Mouse (Mus musculus) hindbrain, embryonic 13.5 days (tissue): ENCODE results near the gene Ubp1. TPM values are rescaled to one million over a fixed set of nuclear protein-coding genes. Genes with fewer than 3 reads are reported as not detected.

Experiments used
- ATAC-seq: fragments of 200-750 bp; cut with Nextera tagmentation; 2 replicates; pipeline ENCODE4 v1.8.0; 2017; ENCODE audit warnings: moderate TSS enrichment; ENCODE audit not compliant: low FRiP score
- H3K27ac ChIP-seq: fragments of 300-500 bp; sonication (generic); 2 replicates; pipeline ENCODE4 v1.5.1; 2015; ENCODE audit warnings: inconsistent platforms, mild to moderate bottlenecking, moderate library complexity
- H3K27me3 ChIP-seq: fragments of 300-500 bp; sonication (generic); 2 replicates; pipeline ENCODE4 v1.6.1; 2015; ENCODE audit warnings: mild to moderate bottlenecking, inconsistent platforms
- H3K36me3 ChIP-seq: fragments of 300-500 bp; sonication (generic); 2 replicates; pipeline ENCODE4 v1.6.1; 2015; ENCODE audit warnings: mild to moderate bottlenecking, inconsistent platforms
- H3K4me1 ChIP-seq: fragments of 300-500 bp; sonication (generic); replicated peaks from 2 replicates; pipeline ENCODE4 v1.6.1; 2015; ENCODE audit warnings: inconsistent platforms
- H3K4me2 ChIP-seq: fragments of 300-500 bp; sonication (generic); 2 replicates; pipeline ENCODE4 v1.6.1; 2015; ENCODE audit warnings: inconsistent platforms, mild to moderate bottlenecking, moderate library complexity
- H3K4me3 ChIP-seq: fragments of 300-500 bp; sonication (generic); 2 replicates; pipeline ENCODE4 v1.5.1; 2015; ENCODE audit warnings: mild to moderate bottlenecking, inconsistent platforms
- H3K9ac ChIP-seq: fragments of 300-500 bp; sonication (generic); 2 replicates; pipeline ENCODE4 v1.6.1; 2015; ENCODE audit warnings: mild to moderate bottlenecking, inconsistent platforms
- H3K9me3 ChIP-seq: fragments of 300-500 bp; sonication (generic); 2 replicates; pipeline ENCODE4 v1.6.1; 2016; ENCODE audit warnings: inconsistent platforms
- WGBS: fragments of 180-500 bp; shearing (Covaris S2); methylation state at CpG from one replicate; pipeline ENCODE4 v1.1.7; 2015; 5-methylcytosine and 5-hydroxymethylcytosine counted together
- polyA plus RNA-seq: library from polyadenylated mRNA; unstranded; fragments of >200 nt; fragmentation: Nextera tagmentation; extraction: Ambion mirVana; gene quantifications from 2 replicates; pipeline ENCODE4 v1.2.1, GENCODE M21; 2015

Ubp1 gene
- polyA plus RNA-seq, 1 experiment from 2014 or later, result 31.5 TPM

DNA sequence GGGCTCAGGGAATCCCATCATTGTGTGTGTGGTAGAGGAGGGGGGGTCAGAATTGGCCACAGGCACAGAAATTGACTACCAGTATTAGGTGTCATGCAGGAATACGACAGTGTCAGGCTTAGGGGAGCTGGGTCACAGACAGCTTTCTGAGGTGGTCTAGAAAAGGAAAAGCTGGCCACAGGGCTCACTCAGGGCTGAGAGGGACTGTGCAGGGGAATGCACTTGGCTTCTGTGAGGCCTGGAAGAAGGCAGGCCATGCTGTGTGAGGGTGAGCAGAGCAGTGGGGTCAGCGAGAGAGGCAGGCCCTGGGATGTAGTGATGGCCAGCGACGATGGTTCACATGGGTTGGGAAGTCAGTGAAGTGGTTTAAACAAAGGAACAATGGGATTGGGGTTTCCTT, 43.1 kb downstream of the Ubp1 start:
- H3K27ac ChIP-seq, result peak overlapping the region; percentile 19; the same call in 1 of the 2 replicates
- H3K9ac ChIP-seq, result no peak overlapping the region
- H3K4me1 ChIP-seq, result no peaks in the 10 kb centered on the region
- peaks cover 87% of the 10 kb centered on the region for H3K36me3 ChIP-seq
- H3K4me3 ChIP-seq, result no peak overlapping the region
- ATAC-seq, result no peak
- no peaks in the 10 kb centered on the region for H3K27me3 ChIP-seq
- no peak overlapping the region for H3K4me2 ChIP-seq
- H3K9me3 ChIP-seq, result no peaks in the 10 kb centered on the region
- WGBS, result 73% methylated on average over 4 of the region's 4 CpGs

DNA sequence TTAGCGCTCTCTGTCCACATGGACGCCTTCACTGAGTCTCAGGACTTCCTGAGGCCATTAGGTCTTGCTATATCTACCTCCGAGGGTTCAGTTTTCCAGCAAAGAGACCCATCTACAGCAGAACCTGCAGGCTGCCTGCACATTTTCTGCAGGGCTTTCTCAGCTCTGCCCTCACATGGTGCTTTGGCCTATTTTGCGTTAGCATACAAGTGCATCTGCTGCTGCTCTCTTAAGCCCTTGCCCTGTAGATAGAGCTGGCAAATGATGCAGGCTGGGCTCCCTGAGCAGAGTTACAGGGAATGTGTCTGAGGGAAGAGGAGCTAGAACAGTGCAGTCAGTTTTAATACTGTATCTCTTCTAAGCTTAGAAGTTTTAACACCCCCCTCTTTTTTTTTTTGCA, 44.2 kb downstream of the Ubp1 start:
- 95% methylated on average over 4 of the region's 4 CpGs for WGBS
- Histone ChIP-seq H3K4me1 (no peaks in the 10 kb centered on the region), H3K4me2 (no peak overlapping the region), H3K9me3 (no peaks in the 10 kb centered on the region), H3K27me3 (no peaks in the 10 kb centered on the region), H3K4me3 (no peak overlapping the region), H3K9ac (no peak overlapping the region), H3K27ac (no peak overlapping the region), H3K36me3 (peaks cover 87% of the 10 kb centered on the region)
- no peak for ATAC-seq

DNA sequence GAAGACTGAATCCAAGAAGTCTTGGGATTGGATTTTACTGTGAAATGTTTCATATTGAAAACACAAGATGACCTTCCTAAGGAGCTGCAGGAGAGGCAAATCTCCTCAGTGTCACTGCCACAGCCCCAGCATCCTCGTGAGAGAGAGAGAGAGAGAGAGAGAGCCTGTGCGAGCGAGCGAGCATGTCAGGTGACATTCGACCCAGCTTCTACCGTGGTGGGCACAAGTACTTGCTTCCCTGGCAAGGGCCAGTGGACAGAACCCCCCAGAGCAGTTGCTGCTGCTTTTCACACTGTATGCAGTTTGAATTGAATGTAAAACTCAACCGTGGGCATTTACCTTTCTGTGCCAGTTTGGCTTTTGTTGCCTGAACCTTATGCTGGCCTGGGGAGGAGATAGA, 44.7 kb downstream of the Ubp1 start:
- Histone ChIP-seq H3K4me3 (no peak overlapping the region), H3K4me1 (0 out of 2 replicates have a peak, but pooled peaks cover under 1% of the 10 kb centered on the region), H3K4me2 (no peak overlapping the region), H3K9ac (no peak overlapping the region), H3K27me3 (no peaks in the 10 kb centered on the region), H3K27ac (no peak overlapping the region), H3K9me3 (no peaks in the 10 kb centered on the region), H3K36me3 (peaks cover 84% of the 10 kb centered on the region)
- WGBS, result 84% methylated on average over 7 of the region's 7 CpGs
- no peak for ATAC-seq

DNA sequence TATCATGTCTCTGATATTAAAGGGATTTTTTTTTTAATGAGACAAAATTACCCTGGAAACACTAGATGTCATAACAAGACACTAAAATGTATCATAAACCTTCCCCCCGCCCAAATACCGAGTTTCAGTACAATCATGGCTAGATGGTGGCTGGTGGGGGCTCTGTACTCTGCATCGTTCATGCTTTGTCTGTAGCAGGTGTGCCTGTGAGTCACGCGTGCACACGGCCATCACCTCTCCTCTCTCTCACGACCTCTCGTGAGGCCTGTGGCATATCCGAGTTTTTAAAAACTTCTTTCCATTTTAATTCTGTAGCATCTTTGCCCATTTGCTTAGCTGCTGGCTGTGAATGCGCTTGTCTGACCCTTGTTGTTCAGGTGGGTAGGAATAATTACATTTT, 45.5 kb downstream of the Ubp1 start:
- Histone ChIP-seq H3K27me3 (no peaks in the 10 kb centered on the region), H3K4me1 (peaks cover 7% of the 10 kb centered on the region), H3K9ac (no peak overlapping the region), H3K4me2 (no peak overlapping the region), H3K36me3 (peaks cover 79% of the 10 kb centered on the region), H3K9me3 (no peaks in the 10 kb centered on the region), H3K27ac (no peak overlapping the region), H3K4me3 (no peak overlapping the region)
- ATAC-seq, result no peak
- WGBS, result 95% methylated on average over 10 of the region's 10 CpGs

DNA sequence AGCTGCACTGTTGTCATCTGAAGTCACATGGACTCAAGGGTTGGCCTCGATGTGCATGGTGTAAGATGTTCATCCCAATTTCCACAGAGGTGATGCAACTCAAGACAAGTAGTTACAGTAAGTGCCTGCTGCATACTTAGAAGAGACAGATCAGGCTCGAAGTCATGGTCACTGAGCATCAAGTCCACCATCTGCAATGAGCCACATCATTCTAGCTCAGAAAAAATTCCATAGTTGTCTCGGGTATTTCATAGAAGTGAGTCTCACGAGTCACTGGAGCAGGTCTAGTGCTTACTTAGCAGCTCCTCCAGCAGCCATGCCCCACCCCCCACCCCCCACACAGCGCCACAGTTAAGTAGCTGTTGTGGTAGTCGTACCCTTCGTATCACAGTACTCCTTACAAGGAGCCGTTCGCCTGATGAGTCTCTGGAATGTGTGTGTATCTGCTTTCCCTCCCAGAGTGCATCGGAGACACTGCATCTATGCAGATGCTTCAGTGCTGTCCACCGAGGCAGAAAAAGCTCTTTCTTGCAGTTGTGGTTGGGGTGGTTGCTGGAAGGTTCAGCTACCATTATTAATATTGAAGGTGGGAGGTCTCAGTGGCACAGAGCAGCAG, 46.6 kb downstream of the Ubp1 start:
- 88% methylated on average over 11 of the region's 11 CpGs for WGBS
- H3K36me3 ChIP-seq, result peaks cover 81% of the 10 kb centered on the region
- peaks cover 17% of the 10 kb centered on the region for H3K4me1 ChIP-seq
- H3K4me3 ChIP-seq, result no peak overlapping the region
- no peaks in the 10 kb centered on the region for H3K27me3 ChIP-seq
- no peaks in the 10 kb centered on the region for H3K9me3 ChIP-seq
- no peak overlapping the region for H3K9ac ChIP-seq
- H3K4me2 ChIP-seq, result no peak overlapping the region
- no peak overlapping the region for H3K27ac ChIP-seq
- no peak for ATAC-seq

DNA sequence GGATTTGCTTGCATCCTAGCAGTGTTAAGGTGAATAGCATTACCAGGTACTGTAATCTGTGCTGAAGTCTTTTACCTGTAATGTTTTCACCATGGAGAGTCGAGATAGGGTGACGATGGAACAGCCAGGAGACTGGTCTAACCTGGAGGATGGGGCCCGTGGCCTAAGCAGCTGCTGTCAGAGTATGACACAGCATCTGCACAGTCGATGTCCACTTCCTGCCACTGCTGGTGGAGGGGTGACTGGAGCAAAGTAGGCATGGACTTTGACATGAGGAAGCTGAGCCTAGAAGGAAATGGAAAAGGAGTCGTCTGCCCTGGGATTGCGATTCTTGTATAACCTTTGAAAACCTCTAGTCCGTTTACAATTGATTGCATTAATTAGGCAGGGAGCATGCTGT, 47.9 kb downstream of the Ubp1 start:
- H3K4me2 ChIP-seq, result no peak overlapping the region
- no peak overlapping the region for H3K9ac ChIP-seq
- no peaks in the 10 kb centered on the region for H3K27me3 ChIP-seq
- no peak for ATAC-seq
- peaks cover 17% of the 10 kb centered on the region for H3K4me1 ChIP-seq
- H3K9me3 ChIP-seq, result no peaks in the 10 kb centered on the region
- H3K4me3 ChIP-seq, result no peak overlapping the region
- no peak overlapping the region for H3K27ac ChIP-seq
- H3K36me3 ChIP-seq, result peaks cover 76% of the 10 kb centered on the region
- 92% methylated on average over 7 of the region's 7 CpGs for WGBS

DNA sequence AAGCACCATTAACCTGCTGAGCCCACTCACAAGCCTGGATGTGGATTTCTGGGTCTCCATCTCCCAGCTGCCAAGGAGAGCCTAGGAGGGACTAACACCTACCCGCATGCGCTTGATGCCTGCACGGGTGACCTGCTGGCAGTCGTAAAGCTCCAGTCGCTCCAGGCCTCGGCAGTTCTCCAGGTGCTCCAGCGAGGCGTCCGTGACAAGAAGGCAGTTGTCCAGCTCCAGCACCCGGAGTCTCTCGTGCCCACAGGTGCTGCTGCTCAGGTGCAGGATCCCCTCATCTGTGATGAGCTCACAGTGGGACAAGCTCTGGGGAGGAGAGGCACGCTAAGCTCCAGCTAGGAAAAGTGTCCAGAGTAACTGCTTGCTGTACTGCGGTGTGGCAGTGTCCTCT, 48.6 kb downstream of the Ubp1 start:
- Histone ChIP-seq H3K27me3 (no peaks in the 10 kb centered on the region), H3K4me3 (no peak overlapping the region), H3K27ac (no peak overlapping the region), H3K9ac (no peak overlapping the region), H3K4me2 (no peak overlapping the region), H3K36me3 (peaks cover 76% of the 10 kb centered on the region), H3K4me1 (peaks cover 17% of the 10 kb centered on the region), H3K9me3 (no peaks in the 10 kb centered on the region)
- ATAC-seq, result no peak
- WGBS, result 92% methylated on average over 13 of the region's 13 CpGs

DNA sequence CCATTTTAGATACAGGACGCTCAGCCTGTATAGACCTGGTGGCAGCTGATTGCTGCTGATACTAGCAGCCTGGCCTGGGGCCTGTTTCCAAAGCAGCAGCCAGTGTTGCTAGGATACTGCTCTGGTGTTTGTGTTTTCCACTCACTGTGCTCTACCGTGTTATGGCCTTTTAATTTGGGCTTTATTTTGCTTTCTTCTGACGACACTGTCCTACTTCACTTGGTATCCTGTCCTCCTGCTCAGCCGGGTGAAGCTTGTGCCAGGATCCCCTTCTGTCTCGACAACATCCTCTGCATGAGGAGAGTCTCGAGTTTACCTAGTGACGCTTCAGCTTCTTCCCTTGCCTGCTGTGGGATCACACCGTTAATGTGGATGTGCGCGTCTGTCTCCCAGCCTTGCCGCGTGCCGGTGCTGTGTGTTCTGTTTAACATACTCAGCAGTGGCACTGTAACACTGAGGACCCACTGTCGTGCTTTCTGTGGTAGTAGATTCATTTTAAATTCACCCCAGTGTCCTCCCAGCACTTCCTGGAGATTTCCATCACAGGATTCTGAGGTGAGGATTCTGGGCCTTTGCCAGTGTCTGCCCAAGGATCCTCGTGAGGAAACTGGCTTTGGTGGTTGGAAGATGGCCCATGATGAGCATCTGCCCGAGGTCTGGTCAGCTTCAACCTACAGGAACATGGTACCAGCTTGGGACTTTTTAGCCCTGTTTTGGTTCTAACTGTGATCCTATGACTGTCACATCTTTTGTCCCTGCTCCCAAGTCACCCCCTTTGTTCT, 50.6 kb downstream of the Ubp1 start:
- no peaks in the 10 kb centered on the region for H3K27me3 ChIP-seq
- peak overlapping the region; percentile 81 for H3K27ac ChIP-seq
- peak; percentile 75 for ATAC-seq
- H3K36me3 ChIP-seq, result peaks cover 75% of the 10 kb centered on the region
- no peak overlapping the region for H3K4me3 ChIP-seq
- peaks cover 17% of the 10 kb centered on the region for H3K4me1 ChIP-seq
- WGBS, result 48% methylated on average over 16 of the region's 16 CpGs
- H3K9me3 ChIP-seq, result no peaks in the 10 kb centered on the region
- H3K4me2 ChIP-seq, result 0 out of 2 replicates have a peak overlapping the region, but pooled peaks have one; percentile 0
- H3K9ac ChIP-seq, result peak overlapping the region; percentile 46; the same call in 1 of the 2 replicates

DNA sequence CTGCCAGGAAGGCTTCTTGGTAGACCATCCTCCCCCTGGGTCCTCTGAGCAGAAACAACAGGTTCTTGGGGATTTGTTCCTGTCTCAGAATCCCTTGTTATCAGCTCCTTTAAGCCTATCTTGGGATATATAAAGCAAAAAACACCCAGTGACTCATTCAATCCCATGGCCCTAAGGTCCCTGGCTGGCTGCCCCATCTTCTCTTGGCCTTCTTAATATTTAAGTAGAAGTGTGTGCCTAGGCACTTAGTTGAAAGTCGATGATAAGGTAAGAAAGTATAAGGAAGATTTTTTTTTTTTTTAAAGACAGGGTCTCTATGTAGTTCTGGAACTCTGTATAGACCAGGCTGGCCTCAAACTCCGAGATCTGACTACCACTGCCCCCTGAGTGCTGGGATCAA, 51.7 kb downstream of the Ubp1 start:
- no peaks in the 10 kb centered on the region for H3K27me3 ChIP-seq
- 93% methylated on average over 2 of the region's 2 CpGs for WGBS
- H3K9ac ChIP-seq, result no peak overlapping the region

DNA sequence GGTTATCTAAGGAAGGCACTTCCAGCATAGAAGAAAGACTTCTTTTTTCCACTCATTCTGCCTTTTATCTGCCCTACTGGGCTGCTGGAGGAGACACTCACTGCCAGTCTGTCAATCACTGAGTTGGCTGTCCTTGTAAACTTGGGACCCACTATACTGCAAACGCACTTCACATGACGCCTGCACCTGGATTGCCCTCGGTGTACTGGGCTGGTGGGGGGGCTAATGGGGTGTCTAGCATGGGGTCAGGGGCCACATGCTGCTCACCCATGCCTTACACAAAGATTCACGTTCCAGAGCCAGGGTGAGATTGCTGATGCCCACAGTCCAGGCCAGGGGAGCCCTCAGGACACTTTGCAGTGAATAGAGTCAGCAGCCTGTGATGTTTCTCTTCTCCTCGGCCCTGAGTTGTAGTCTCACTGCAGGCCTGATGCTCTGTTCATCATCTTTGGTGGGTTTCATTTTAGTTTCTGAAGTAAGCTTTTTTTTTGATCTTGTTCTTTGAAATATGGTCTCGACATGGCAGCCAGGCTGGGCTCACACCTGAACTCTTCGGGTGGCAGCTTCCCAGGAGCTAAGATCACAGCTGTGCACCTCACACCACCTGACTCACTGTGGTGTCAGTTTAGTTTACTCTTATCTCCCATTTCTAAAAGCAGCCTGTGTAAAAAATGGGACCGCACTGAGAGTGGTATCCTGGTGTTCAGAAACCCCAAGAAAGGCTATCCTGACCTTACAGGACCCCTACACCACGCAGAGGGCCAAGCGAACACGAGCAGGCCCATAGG, 52.3 kb downstream of the Ubp1 start:
- Histone ChIP-seq H3K36me3 (peaks cover 67% of the 10 kb centered on the region), H3K9me3 (no peaks in the 10 kb centered on the region), H3K4me3 (no peak overlapping the region), H3K4me2 (no peak overlapping the region), H3K9ac (no peak overlapping the region), H3K4me1 (peaks cover 17% of the 10 kb centered on the region), H3K27ac (no peak overlapping the region), H3K27me3 (no peaks in the 10 kb centered on the region)
- no peak for ATAC-seq
- 90% methylated on average over 11 of the region's 11 CpGs for WGBS

More for the DNA sequence above, 51.7 kb downstream of the Ubp1 start:
- ATAC-seq, result no peak
- Histone ChIP-seq H3K4me3 (no peak overlapping the region), H3K4me2 (no peak overlapping the region), H3K4me1 (peaks cover 17% of the 10 kb centered on the region), H3K27ac (no peak overlapping the region), H3K36me3 (peaks cover 74% of the 10 kb centered on the region), H3K9me3 (no peaks in the 10 kb centered on the region)

DNA sequence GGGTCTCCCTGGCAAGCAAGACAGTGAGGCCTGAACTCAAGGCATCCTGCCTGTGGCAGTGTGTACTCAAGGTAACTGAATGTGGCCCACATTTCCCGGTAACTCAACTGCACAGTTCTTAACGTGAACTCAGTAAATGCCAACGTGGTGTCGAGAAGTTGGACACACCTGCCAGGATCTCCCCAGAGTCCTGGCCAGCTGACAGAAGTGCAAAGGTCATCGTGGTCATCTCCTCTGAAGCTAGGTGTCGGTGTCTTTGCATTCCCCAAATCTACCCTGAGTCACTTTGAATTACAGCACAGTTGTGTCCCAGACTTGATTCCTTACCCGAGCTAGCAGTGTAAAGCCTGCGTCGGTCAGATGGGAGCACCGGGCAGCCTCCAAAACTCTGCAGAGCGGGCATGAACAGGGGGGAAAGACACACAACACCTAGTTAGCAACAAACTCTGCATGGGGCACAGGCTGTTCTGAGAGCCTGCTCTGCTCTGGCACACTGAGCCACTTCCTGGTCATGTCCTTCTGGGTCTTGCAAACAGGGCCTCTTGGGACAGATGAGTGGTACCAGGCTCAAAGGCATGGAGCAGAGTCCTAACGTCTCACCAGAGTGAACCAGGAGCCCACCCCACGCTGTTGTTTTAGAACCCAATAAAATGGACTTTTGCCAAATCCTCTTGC, 54.3 kb downstream of the Ubp1 start:
- H3K27ac ChIP-seq, result no peak overlapping the region
- no peak overlapping the region for H3K4me3 ChIP-seq
- no peaks in the 10 kb centered on the region for H3K9me3 ChIP-seq
- H3K4me2 ChIP-seq, result no peak overlapping the region
- 90% methylated on average over 13 of the region's 13 CpGs for WGBS
- H3K4me1 ChIP-seq, result peaks cover 17% of the 10 kb centered on the region
- H3K27me3 ChIP-seq, result no peaks in the 10 kb centered on the region
- ATAC-seq, result no peak
- no peak overlapping the region for H3K9ac ChIP-seq
- peaks cover 50% of the 10 kb centered on the region for H3K36me3 ChIP-seq
